8 mouse cellular contexts compared by ENCODE assay signal in genomic region chr4:93879351-93879872, GRCm38 (mm10).
DNase-seq lines count a peak whose midpoint lies in the region; ATAC-seq lines count a peak whose summit lies in the region.
"Had no signal": no experiment of that assay in that cellular context is flagged by ENCODE, and none has a peak within 500 bp of the region (broad histone marks: within the 10 kb centered on the region; RNA-seq: fewer than 3 reads in every experiment).

No protein-coding gene starts in this region.

- no peaks in the 10 kb centered on the region for H3K9me3 ChIP-seq in neural tube, embryonic 12.5 days
- H3K9me3 ChIP-seq: embryonic facial prominence, embryonic 13.5 days had no signal

- no peak overlapping the region for H3K27ac ChIP-seq in neural tube, embryonic 12.5 days
- H3K27ac ChIP-seq: embryonic facial prominence, embryonic 13.5 days had no signal

- no peak overlapping the region for H3K9ac ChIP-seq in neural tube, embryonic 12.5 days
- H3K9ac ChIP-seq: embryonic facial prominence, embryonic 13.5 days had no signal

- H3K36me3 ChIP-seq in neural tube, embryonic 12.5 days = no peaks in the 10 kb centered on the region
- H3K36me3 ChIP-seq: embryonic facial prominence, embryonic 13.5 days had no signal

- intact Hi-C loops in heart, postnatal 36 days (cut with DNase I) = no loop called here

- ATAC-seq in neural tube, embryonic 12.5 days (ENCODE audit: low FRiP score, low read depth) = peak; percentile 74

- DNase-seq in NIH3T3 (ENCODE audit: low read depth) = peak; percentile 73
- peak; percentile 80 for DNase-seq in brain, adult 2 months (ENCODE audit: low read depth, low spot score)
- peak; percentile 1 for DNase-seq in layer of hippocampus, adult 9-10 months (ENCODE audit: low spot score)
- DNase-seq in thymus, postnatal 0 days (ENCODE audit: low spot score) = no peak
- no peak for DNase-seq in heart, postnatal 36 days
- no peak for DNase-seq in heart, adult 18-20 months

- WGBS in neural tube, embryonic 12.5 days = 69% methylated on average over 8 of the region's 8 CpGs

- H3K27me3 ChIP-seq in neural tube, embryonic 12.5 days (replicated peaks) = no peaks in the 10 kb centered on the region
- H3K27me3 ChIP-seq: embryonic facial prominence, embryonic 13.5 days had no signal

- no peak overlapping the region for H3K4me3 ChIP-seq in neural tube, embryonic 12.5 days
- H3K4me3 ChIP-seq: embryonic facial prominence, embryonic 13.5 days had no signal

- H3K4me2 ChIP-seq in neural tube, embryonic 12.5 days (replicated peaks) = no peak overlapping the region
- H3K4me2 ChIP-seq: embryonic facial prominence, embryonic 13.5 days had no signal

- H3K4me1 ChIP-seq in neural tube, embryonic 12.5 days = no peaks in the 10 kb centered on the region
- H3K4me1 ChIP-seq: embryonic facial prominence, embryonic 13.5 days had no signal

Comparison
In these comparisons a context has a peak if more than half of its experiments do, and no peak if none do; other contexts are left out.
1. DNase-seq: peak in NIH3T3 (single experiment), brain, adult 2 months (single experiment) and layer of hippocampus, adult 9-10 months (single experiment); none in thymus, postnatal 0 days (single experiment), heart, postnatal 36 days (0 of 2) and heart, adult 18-20 months (0 of 2).